Mouse (Mus musculus): Measurements from ENCODE around the gene Pptc7. TPM values are rescaled to one million over a fixed set of nuclear protein-coding genes. Genes with fewer than 3 reads are reported as not detected.
A peak's percentile ranks its signal among the peaks of the same experiment; 100 is the strongest.
"Not testable (repeated sequence)": the region's sequence is repeated elsewhere in the genome, so short reads cannot be mapped to it uniquely, and the experiment has no call there.

Pptc7 gene
- total RNA-seq, 2 experiments from 2014 or later = 10.4 to 14.4 TPM

DNA sequence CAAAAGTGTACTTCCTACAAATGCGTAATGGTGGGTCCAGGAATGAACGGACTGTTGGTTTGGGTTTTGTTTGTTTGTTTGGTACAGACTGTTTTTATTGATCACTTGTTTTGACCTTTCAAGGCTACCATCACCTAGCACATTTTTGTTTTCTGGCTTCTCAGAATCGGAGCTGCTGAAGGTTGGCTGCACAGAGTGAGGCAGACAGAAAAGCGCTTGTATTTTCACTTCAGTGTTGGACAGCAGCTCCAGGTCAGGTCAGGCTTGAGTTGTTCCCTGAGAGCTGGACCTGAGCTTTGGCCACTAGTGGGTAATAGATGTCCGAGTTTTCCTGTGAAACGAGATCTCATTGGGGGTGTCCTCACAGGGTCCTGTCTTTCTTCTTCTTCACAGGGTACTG lies 9.0 kb downstream of the Pptc7 start:
- no peak for ATAC-seq (replicated peaks; ENCODE audit: low FRiP score, low TSS enrichment, poor library complexity, severe bottlenecking)

- ATAC-seq (replicated peaks; ENCODE audit: low FRiP score, low TSS enrichment, poor library complexity, severe bottlenecking) = no peak
Measured at GRCm38 (mm10) chr5:122294219-122294735, 10.1 kb downstream of the Pptc7 start.

DNA sequence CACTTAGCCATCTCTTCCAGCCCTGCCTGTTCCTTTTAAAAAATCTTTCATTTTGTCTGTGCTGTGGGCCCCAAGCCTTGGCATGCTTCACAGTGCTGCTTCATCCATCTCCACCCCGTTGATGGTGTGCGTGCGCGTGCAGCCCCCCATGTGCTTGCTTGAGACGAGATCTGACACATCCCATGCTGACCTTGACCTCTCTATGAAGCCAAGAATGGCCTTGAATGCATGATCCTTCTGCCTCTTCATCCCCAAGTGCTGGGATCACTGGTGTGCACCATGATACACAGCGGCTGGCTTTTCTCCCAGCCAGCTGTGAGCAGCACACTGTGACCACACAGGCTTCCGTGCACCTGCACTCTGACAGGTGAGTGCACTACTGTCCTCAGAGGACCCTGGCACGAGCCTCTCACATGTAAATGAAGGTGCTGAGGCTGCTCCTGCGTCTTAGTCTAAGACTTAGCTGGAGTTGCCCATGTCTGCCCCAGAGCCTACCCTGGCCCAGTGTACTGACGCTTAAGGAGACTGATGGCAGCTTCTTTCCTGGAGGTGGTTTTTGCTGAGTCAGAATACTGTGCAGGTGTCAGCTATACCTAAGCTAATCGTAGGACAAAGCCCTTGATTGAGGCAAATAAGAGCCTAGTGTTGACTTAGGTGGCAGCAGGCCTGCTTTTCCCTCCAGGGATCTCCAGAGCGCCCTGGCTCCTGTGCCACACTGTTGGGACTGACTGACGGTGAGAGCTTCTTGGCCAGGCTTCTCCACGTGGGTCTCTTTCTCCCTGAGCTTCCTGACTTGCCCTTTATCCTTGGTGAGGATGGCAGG lies 11.2 kb downstream of the Pptc7 start:
- no peak for ATAC-seq (replicated peaks; ENCODE audit: low FRiP score, low TSS enrichment, poor library complexity, severe bottlenecking)

GRCm38 (mm10) chr5:122300071-122300518 lies 15.9 kb downstream of the Pptc7 start:
- ATAC-seq (replicated peaks; ENCODE audit: low FRiP score, low TSS enrichment, poor library complexity, severe bottlenecking) = no peak

- ATAC-seq (replicated peaks; ENCODE audit: low FRiP score, low TSS enrichment, poor library complexity, severe bottlenecking) = peak; percentile 78
Measured at GRCm38 (mm10) chr5:122302810-122303745, 18.9 kb downstream of the Pptc7 start.

DNA sequence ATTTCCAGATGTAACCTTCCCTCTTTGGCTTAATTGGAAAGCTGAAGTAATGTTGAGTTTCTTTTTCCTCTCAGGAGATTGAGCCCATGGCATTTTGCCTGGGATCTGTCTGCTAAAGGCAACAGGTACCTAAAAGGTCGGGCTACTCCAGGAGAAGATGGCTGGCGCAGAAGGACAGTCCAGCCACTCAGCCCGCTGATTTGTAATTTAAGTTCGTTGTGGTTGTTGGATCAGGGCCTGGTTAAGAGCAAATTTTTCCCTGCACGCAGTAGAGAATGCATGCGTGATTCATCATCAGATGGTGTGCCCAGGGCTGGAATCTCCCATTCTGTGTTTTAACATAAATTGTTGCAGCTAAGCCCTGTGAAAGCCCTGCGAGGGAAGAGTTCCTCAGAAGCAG lies 19.8 kb downstream of the Pptc7 start:
- no peak for ATAC-seq (replicated peaks; ENCODE audit: low FRiP score, low TSS enrichment, poor library complexity, severe bottlenecking)

DNA sequence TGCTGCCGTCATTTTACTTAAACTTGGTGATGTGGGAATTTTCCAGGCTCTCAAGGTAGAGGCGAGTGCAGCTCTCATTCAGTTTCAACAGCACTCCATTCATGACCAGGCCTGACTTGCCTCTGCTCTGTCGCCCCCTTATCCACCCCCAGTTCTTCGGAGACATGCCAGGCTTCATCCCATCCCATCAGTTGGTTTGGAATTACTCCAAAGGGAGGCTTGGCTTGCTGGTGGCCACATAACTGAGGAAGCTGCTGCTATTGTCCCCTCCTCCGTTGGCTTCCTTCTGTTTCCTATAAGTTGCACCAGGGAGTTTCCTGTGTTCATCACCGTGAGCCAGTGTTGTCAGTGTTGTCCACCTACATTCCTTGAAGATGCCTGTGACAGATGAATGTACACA lies 20.4 kb downstream of the Pptc7 start:
- ATAC-seq (replicated peaks; ENCODE audit: low FRiP score, low TSS enrichment, poor library complexity, severe bottlenecking) = no peak

DNA sequence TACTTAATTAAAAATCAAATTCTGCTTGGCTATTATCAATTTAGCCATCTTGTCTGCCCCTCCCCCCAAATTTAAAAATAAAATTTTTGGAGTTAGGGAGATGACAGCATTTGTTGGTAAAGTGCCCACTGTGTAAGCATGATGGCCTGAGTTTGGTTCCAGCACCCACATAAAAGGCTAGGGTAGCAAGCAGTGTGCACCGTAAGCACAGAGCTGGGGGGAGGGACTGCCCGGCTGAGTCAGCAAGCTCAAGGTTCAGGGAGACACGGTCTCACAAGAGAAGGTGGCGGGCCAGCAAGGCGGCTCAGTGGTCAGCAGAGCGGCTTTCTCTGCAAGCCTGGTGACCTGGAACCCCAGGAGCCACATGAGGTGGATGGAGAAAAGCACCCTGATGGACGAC lies 21.3 kb downstream of the Pptc7 start:
- no peak for ATAC-seq (replicated peaks; ENCODE audit: low FRiP score, low TSS enrichment, poor library complexity, severe bottlenecking)

DNA sequence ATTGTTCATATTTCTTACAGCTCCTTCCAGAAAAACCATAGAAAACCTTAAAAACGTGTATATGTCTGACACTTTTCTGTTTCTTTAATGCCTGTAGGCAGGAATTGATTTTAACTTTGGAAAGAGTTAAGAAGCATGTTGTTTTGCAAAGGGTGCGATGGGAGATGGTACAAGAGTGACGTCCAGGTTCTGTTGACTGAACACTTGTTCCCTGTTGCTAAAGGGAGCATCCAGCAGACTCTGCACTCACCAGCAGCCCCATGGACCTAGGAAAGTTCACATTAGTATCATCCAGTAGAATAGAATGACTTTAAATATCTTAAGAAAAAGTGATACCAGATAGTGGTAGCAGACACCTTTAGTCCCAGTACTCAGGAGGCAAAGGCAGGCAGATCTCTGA lies 22.4 kb downstream of the Pptc7 start:
- no peak for ATAC-seq (replicated peaks; ENCODE audit: low FRiP score, low TSS enrichment, poor library complexity, severe bottlenecking)

DNA sequence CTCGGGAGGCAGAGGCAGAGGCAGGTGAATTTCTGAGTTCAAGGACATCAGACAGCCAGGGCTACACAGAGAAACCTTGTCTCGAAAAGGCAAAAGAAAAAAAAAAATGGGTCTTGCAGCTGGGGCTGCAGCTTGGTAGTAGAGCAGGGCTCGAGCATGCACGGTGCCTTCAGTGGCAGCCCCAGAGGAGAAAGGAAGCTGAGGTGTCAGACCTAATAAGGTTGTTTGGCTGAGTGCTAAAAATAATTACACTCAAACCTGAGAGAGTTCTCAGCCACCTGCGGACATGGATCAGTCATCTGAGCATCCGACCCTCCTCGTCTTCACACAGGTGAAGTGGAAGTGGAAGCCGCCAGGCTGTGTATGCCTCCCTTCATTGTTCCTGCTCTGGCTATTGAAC lies 26.5 kb downstream of the Pptc7 start:
- ATAC-seq (replicated peaks; ENCODE audit: low FRiP score, low TSS enrichment, poor library complexity, severe bottlenecking) = no peak

DNA sequence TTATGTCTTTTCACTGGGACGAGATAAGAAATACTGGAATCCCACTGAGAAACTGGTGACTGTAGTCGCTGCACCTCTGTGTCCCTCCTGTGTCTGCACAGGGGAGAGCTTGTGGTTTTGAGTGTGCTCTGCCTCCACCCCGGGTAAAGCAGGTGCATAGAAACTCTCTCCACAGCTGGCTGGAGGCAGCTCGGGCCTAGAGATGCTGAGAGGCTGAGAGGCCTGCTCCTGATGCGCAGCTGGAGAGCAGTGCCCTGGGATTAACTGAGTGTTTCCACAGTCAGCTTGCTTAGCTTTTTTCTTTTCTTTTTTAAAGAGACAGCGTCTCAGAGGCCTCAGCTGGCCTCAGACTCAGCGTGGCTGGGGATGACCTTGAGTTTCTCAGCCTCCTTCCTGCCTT lies 27.5 kb downstream of the Pptc7 start:
- ATAC-seq (replicated peaks; ENCODE audit: low FRiP score, low TSS enrichment, poor library complexity, severe bottlenecking) = no peak

DNA sequence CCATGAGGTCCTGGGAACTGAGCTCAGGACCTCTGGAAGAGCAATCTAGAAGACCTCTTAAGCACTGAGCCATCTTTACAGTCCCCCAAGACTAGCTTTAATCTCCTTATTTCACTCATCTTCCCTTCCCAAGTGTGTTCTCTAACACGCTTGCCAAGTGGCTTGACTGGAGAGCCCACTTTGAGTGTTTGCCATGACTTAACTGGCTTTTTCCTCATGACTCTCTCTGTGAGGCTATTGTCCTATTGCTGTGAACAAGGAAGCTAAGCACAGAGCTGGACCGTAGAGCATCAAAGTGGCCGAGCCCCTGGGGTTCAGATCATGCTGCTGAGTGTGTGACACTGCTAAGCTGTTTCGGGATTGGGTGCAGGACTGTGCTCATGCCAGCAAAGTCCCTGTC lies 28.2 kb downstream of the Pptc7 start:
- no peak for ATAC-seq (replicated peaks; ENCODE audit: low FRiP score, low TSS enrichment, poor library complexity, severe bottlenecking)

DNA sequence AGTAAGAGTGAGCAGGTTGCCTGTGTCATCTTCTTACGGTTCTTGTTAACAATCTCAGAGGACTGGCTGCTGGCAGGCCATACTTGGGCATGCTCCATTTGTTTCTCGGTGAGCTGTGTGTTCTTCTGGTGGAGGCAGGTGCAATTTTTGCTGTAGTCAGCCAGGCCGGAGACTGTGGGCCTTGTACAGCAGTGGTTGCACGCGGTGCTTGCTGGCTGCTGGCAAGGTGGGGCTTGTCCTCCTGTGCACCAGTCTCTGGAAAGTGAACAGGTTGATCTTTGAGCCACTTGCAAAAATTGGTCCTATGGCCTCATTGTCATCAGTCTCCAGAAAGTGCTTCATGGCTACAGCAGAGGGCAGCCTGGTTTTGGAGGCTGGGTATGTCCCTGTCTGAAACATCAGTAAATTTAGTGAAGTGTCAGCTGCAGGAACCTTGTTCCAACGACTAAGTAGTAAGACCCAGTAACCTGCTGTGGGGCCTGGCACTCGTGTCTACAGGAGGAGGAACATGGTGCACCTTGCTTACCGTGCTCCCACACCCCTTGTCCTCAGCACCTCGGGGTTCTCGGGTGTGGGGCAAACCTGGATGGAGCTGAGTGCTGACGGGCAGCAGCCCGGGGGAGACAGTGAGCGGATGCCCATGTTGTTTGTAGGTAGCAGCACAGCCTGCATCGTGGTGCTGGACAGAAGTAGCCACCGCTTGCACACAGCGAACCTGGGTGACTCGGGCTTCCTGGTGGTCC lies 28.9 kb downstream of the Pptc7 start:
- ATAC-seq (replicated peaks; ENCODE audit: low FRiP score, low TSS enrichment, poor library complexity, severe bottlenecking) = no peak

- ATAC-seq (replicated peaks; ENCODE audit: low FRiP score, low TSS enrichment, poor library complexity, severe bottlenecking) = peak; percentile 87
Measured at GRCm38 (mm10) chr5:122314966-122315667, 31.0 kb downstream of the Pptc7 start.

DNA sequence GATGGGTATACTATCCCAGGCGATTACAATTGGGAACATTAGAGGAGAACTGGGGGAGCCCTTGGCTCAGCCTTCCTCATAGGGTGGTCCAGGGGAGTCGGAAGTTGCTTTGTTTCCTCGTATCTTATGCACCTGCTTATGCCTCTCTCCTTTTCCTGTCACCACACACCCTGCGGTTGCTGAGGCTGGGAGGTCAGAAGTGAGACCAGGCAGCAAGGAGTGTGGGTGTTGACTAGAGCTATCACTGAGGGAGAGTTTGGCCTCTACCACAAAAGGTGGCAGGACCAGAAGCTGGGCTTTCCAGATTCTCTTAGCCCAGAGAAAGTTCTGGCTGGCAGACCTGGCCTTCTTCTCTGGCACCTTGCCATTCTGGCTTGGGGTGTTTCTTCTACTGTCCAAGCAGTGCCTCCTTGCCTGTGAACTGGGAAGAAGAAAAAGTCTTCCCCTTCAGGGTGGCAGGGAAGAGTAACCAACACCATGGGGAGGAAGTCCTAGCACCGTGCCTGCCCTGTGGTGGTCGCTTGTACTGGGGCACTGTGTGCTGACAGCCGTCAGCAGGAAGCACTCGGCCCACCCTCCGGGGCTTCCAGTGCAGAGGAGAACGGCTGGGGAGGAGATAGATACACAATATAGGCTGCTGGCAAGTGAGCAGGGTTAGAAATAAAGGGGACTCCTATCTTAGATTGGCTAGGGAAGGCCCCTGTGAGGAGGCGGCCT lies 33.3 kb downstream of the Pptc7 start:
- ATAC-seq (replicated peaks; ENCODE audit: low FRiP score, low TSS enrichment, poor library complexity, severe bottlenecking) = no peak

DNA sequence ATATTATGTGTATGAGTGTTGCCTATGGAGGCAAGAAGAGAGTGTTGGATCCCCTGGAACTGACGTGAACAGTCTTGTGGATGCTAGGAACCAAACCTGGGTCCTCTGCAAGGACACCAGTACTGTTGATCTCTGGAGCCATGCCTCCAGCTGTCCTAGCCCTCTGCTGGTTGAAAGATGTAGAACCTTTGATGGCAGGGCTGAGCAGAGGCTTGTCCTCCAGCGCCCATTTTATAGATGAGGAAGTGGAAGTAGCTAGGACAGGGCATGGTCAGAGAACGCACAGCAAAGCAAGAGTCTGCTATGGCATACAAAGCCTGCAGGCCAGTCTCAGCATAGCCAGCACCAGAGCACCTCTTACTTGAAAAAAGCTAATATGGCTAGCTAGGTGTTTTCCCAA lies 33.9 kb downstream of the Pptc7 start:
- ATAC-seq (replicated peaks; ENCODE audit: low FRiP score, low TSS enrichment, poor library complexity, severe bottlenecking) = peak; percentile 58

DNA sequence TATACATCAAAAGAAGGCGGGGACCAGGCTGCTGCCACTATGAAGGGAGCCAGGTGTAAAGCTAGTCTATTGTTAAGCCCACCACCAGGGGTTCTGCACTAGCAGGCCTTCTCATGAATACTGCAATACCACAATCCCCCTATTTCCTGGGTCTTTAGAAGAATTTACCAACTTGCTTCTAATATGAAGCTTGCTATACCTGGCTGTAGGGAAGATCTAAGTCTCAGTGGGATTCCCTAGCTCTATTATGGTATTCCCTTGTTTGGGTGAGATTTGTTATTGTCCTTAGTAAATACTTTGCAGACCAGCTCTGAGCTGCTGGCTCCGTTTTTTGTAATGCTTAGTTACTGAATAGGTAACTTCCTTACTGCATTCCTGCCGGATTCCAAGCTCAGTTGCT lies 34.8 kb downstream of the Pptc7 start:
- not testable (repeated sequence) for ATAC-seq (replicated peaks; ENCODE audit: low FRiP score, low TSS enrichment, poor library complexity, severe bottlenecking)

DNA sequence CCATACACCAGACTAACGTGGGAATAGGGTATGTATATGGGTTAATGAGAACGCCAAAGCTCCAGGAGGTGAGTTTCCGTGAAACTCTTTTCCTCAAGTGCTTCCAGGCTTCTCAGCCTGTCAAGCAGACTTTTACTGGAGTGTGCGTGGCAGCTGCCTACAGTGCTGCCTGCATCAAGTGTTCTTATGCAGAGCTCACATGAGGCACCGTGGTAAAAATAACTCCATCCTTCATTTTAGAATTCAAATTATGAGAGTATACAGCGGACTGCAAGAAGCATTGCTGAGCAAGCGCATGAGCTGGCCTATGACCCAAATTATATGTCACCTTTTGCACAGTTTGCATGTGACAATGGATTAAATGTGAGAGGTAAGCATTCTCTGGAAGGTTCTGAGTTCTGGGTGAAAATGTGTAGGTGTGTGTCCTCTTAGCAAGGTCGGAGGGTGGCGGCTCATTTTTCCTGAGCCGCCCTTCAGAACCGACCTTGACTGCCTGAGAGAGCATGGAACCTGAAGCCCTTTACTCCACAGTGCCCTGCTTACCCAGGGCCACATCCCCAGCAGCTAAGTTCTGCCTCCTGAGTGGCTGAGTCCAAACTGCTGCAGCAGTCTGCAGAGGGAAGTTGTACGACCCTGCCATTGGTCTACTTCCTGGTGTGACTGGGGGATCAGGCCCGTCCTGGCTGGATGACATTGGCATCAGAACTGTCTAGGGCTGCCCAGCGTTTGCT lies 35.5 kb downstream of the Pptc7 start:
- ATAC-seq (replicated peaks; ENCODE audit: low FRiP score, low TSS enrichment, poor library complexity, severe bottlenecking) = no peak

Measured in megakaryocyte-erythroid progenitor cell, adult 5-6 weeks (primary cell).